Mouse (Mus musculus): Measurements from ENCODE around the gene Ankrd11.

Ankrd11 gene

GRCm38 (mm10) chr8:123004033-123004922 is 37.8 kb downstream of the Ankrd11 start:
- DNase-seq = no peak

GRCm38 (mm10) chr8:123000311-123000710 is 41.8 kb downstream of the Ankrd11 start:
- no peak for DNase-seq

- DNase-seq = no peak
Measured at GRCm38 (mm10) chr8:122997963-122998362, 44.1 kb downstream of the Ankrd11 start.

GRCm38 (mm10) chr8:122993740-122994139 is 48.3 kb downstream of the Ankrd11 start:
- no peak for DNase-seq

GRCm38 (mm10) chr8:122993031-122993430 is 49.0 kb downstream of the Ankrd11 start:
- DNase-seq = no peak

GRCm38 (mm10) chr8:122992296-122992695 is 49.8 kb downstream of the Ankrd11 start:
- DNase-seq = no peak

GRCm38 (mm10) chr8:122991368-122991767 is 50.7 kb downstream of the Ankrd11 start:
- DNase-seq = no peak

- DNase-seq = no peak
Measured at GRCm38 (mm10) chr8:122989976-122990375, 52.1 kb downstream of the Ankrd11 start.

GRCm38 (mm10) chr8:122988955-122989354 is 53.1 kb downstream of the Ankrd11 start:
- no peak for DNase-seq

GRCm38 (mm10) chr8:122987255-122987654 is 54.8 kb downstream of the Ankrd11 start:
- no peak for DNase-seq

- no peak for DNase-seq
Measured at GRCm38 (mm10) chr8:122986501-122987184, 55.4 kb downstream of the Ankrd11 start.

GRCm38 (mm10) chr8:122984175-122984574 is 57.9 kb downstream of the Ankrd11 start:
- DNase-seq = no peak

- DNase-seq = no peak
Measured at GRCm38 (mm10) chr8:122983178-122983942, 58.7 kb downstream of the Ankrd11 start.

GRCm38 (mm10) chr8:122981646-122982045 is 60.4 kb downstream of the Ankrd11 start:
- DNase-seq = no peak

GRCm38 (mm10) chr8:122979865-122980509 is 62.1 kb downstream of the Ankrd11 start:
- no peak for DNase-seq

GRCm38 (mm10) chr8:122979424-122979823 is 62.7 kb downstream of the Ankrd11 start:
- no peak for DNase-seq

GRCm38 (mm10) chr8:122976046-122976445 is 66.0 kb downstream of the Ankrd11 start:
- DNase-seq = no peak

- no peak for DNase-seq
Measured at GRCm38 (mm10) chr8:122969964-122970620, 72.0 kb downstream of the Ankrd11 start.

GRCm38 (mm10) chr8:122968145-122968544 is 73.9 kb downstream of the Ankrd11 start:
- no peak for DNase-seq

GRCm38 (mm10) chr8:122966638-122967037 is 75.4 kb downstream of the Ankrd11 start:
- no peak for DNase-seq

GRCm38 (mm10) chr8:122962046-122962445 is 80.0 kb downstream of the Ankrd11 start:
- no peak for DNase-seq

GRCm38 (mm10) chr8:122961458-122961857 is 80.6 kb downstream of the Ankrd11 start:
- DNase-seq = no peak

Data from lung, postnatal 4 days (tissue).